Mouse (Mus musculus) frontal cortex, postnatal 10 days (tissue): Measurements from ENCODE around the gene Tbc1d15.

Experiments
- DNase-seq, 2 experiments: peaks; one replicate each; pipeline ENCODE4 v3.0.0; 2022; ENCODE audit warnings: low spot score in 2 of 2, mixed read lengths in 1 of 2

Tbc1d15 gene

DNA sequence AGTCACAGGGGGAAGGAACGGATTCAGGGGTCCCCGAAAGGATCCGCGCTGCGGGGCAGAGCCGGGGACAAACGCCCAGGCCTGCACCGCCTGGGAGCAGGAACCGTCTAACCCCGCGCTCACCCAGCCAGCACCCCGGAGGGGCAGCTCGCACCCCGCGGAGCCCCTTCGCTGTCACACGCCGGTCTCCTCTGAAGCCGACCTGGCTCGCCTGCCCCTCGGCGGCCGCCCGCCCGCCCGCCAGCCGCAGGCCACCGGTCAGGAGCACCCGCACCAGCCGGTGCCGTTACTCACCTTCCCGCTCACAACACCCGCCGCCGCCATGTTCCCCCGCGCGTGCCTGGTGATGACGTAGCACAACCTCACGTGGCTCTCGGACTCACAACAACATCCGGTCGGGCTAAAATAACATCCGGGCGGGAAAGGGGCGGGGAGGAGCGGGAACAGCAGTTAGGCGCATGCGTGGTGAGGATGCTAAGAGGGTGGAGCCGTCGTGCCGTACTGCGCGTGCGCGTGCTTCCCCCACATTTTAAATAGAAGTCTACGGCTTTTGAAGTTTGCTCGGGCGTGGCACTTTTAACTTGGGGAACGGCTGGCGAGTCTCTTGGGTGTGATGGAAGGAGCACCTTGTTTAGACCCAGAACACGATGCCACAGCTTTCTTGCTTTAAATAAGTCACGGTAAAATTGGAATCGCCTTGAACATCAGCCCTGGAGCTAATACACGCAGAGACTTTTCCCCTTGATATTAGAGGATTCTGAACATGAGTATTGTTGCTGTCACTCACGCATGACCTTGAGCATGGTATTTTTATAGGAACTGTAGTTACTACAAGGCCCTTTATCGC is at the start of gene Tbc1d15:
Tbc1d15 (minus strand) TSS at position 380 of the 847 bp plus-strand sequence.
- peak; percentile 95 to 97 for DNase-seq

DNA sequence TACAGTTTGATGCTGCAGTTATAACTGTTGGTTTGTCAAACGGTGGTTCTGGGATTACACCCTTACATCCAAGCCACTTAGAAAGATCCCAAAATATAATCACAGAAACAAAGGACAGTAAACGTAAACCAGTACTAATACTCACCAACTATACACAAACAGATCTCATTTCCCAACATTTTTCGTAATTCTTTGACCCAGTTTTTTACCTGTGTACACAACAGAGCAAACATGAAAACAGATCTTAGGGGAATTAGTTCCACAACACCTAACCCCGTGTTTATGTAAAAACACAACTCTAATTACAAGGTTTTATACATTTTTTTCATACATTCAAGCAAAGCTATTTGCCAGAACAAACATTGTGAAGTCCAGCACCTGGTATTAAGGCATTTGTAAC is 47.4 kb upstream of the Tbc1d15 start:
- no peak for DNase-seq

DNA sequence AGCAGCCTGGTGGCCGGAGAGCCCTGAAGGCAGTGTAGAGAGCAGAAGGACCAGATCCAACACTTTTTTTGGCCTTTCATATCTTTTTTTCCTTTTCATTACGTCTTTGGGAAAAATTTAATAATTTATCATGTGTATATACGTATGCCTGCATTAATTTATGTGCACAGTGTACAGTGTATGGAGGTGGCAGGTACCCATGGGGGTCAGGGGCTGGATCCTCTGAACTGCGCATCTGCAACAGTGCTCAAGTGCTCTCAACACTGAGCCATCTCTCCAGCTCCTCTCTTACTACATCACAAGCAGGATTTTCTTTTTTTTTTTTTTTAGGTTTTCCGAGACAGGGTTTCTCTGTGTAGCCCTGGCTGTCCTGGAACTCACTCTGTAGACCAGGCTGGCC is 46.3 kb upstream of the Tbc1d15 start:
- no peak for DNase-seq

DNA sequence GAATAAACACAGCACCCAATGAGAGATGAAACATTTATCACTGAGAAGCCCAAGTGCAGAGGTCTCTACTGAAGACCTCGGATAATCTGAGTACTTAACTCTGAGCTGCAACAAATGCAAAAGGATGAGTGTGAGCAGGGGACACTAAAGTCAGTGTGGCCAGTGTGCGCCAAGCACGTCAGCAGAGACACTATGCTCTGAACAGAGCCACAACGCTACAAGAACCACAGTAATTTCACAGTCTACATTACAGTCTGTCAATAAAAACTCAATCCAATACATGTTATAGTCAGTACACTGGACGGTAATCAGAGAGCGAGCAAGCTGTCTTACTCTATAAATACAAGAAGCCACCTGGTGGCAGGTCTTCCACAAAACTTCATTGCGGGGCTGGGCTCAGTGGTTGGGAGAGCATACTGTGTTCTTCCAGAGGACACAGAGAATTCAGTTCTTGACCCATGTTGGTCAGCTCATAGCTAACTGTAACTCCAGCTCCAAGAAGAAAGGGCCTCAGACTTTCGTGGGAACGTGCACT is 45.2 kb upstream of the Tbc1d15 start:
- DNase-seq = no peak

DNA sequence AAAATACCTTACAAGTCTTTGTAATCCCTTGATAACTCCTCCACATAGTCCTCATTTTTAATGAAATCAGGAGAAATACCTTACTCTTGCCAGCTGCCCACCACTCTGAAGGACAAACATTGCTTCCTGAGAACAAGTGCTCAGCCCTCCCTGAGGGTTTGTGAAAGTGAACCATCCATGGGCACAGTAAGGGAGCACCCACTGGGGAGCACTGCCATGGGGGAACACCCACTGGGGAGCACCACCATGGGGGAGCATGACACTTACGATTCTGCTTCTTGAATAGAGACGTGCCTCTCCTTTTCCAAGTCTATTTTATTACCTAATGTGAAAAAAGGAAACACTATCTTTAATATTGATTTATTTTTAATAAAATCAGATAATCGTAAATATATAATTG is 43.9 kb upstream of the Tbc1d15 start:
- DNase-seq = no peak

DNA sequence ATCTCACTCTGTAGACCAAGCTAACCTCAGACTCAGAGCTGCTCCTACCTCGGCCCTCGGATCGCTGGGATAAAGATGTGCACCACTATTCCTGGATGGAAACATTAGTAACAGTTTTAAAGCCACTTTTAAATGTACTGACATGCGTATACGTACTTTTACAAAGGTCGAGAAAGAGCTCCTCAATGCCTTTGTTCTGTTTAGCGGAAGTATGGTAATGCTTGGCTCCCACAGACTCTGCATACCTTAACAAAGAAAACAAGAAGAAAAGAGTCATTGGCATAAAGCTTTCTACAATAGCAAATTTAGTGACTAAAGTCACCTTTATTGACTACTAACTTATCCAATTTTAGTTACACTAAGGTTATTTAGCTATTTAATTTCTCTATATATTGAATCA is 43.4 kb upstream of the Tbc1d15 start:
- DNase-seq = no peak

DNA sequence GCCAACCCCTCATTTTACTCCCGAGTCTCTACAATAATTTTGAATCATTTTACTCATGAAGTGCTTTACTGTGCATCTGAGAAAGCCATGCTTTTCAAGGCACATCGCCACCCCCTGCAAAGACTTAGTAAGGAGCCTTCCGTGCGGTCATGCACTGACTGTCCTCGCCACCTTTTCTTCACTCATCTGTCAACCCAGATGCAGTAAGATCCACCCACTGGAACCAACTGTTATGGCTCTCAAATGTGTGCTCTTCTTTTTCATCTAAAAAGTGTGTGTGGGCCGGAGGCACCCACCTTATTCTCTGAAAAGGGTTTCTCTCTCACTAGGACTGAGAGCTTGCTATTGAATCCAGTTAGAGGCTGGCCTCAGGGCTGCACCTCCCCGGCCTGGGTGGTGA is 42.7 kb upstream of the Tbc1d15 start:
- no peak for DNase-seq

DNA sequence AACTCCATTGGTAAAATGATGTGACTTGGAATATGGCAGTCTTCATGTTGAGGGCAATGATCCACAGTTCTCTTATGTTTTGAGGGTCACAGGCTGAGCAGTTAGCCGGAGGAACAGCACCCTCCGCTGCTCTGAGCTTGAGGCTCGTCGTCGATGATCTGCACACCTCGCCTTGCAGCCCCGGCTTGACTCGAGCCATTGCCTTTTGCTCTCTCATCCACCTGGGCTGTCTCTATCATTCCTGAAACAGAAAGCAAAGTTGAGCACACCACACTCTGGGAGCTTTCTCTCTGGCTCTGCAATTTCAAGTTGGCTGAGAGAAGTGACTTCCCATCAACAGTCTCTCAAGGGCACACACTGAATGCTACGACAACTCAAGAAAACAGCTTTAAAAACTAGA is 39.4 kb upstream of the Tbc1d15 start:
- no peak for DNase-seq

DNA sequence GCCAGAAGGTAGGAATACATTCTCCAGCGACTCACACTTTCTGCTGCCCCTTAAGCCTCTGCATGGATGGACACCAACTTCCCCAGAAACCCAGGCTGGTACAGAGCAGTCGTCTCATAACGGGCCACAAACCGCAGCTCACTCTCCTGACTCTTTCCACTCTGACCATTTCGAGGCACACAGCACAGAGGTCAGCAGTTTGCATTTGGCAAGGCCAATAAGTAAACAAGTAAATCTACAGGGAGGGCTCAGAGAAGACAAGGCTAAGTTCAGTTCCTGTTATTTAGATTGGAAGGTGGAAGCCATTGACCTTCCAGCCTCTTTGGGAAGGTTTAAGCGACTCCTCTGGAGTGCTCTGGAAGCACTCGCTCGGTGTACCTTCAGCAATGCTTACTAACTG is 37.6 kb upstream of the Tbc1d15 start:
- DNase-seq = no peak

DNA sequence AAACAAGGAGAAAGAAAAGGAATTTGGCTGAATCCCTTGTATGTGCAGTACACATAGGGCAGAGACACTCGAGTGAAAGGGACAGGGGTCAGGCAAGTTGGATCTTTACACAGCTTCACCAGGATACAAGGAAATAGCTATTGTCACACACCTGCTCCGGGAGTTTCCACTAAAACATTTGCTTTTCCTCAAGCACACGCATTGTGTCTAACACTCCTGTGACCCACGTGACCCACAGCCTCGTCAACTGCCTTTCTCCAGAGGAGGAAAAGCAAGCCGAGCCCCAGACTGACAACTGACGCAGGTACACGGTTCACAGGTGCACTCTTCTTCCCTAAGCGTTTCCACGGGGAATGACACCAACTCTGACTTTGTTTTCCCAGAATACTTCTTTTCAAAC is 32.9 kb upstream of the Tbc1d15 start:
- DNase-seq = no peak

DNA sequence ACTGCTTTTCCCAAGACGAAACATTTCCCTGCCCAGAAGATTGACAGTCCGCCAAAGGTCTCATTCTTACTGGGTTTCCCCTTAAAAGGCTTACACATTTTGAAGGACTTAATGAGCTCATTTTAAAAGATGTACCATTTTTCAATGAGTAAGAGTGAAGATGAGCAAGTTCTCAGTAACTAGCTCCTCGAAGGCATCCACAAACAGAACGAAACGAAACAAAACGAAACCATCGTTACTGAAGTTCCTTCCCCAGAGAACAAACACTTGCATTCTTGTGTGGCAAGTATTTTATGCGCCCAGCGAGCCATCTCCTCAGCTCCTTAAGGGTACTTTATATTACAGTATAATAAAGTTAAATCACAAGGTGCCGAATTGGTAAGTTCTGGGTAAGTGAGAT is 30.1 kb upstream of the Tbc1d15 start:
- DNase-seq = no peak

DNA sequence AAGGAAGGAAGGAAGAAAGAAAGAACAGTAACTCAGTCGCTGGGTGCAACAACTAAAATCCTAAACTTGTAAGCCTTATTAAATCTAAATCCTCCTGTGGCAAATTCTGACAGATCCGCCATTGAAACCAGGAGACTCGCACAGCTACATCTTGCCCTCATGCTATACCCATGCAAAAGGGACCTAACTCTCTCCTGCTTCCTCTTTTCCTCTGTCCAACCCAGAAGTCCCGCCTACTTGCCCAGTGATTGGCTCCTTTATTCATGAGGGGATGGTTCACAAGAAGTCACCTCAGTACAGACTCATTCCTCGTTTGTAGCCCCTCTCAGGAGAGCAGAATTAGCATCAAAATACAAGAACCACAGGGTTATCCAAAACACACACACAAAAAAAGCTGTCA is 20.4 kb upstream of the Tbc1d15 start:
- DNase-seq = no peak

DNA sequence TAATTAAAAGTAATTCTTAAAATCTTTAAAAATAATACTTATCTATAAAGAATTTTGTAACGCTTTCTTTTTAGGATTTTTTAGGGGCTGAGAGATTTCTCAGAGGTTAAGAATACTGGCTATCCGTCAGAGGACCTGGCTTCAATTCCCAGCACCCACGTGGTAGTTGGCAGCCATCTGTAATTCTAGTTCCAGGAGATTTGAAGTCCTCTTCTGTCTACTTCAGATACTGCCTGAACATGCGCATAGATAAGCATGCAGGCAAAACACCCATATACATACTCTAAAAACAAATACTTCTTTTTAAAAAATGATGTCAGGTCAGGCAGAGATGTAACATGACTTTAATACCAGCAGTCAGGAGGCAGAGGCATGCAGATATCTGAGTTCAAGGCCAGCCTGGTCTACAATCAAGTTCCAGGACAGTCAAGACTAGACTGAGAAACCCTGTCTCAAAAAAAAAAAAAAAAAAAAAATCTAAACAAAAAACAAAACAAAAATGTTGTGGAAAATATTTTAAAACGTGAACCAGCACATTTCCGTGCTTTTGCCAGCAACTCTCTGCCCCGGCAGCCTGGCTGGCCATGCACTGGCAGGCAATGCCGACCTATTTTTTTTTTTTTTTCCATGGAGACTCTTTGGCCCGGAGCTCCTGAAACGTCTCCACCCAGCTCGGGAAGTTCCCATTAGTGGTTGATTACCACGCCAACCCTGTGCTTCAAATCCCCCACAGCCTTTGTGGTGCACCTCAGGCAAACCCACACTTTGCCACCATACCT is 19.5 kb upstream of the Tbc1d15 start:
- no peak for DNase-seq

DNA sequence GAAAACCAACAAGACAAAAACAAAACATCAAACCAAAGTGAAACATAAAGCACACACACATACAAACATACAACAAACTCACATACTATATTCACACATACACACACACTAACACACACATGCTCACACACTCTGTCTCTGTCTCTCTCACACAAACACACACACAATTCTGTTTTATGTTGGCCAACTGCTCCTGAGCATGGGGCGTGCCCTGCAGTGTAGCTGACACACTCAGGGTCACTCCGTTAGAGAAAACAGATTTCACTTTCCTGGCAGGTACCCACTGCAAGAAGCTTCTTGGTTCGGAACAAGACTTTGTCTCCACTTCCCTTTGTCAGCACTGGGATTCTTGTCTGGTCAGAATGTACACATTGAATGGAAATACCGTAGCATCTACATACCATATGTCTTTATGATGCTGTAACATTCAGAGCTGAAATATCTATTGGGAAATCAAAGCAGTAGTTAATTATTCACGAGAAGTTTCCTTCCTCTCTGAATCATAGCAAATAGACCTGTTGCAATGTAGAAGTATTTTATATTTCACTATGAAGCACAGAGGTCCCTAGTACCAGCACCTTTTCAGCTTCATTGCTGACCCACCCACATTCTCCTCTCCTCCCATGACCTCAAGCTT is 11.8 kb upstream of the Tbc1d15 start:
- DNase-seq = no peak

DNA sequence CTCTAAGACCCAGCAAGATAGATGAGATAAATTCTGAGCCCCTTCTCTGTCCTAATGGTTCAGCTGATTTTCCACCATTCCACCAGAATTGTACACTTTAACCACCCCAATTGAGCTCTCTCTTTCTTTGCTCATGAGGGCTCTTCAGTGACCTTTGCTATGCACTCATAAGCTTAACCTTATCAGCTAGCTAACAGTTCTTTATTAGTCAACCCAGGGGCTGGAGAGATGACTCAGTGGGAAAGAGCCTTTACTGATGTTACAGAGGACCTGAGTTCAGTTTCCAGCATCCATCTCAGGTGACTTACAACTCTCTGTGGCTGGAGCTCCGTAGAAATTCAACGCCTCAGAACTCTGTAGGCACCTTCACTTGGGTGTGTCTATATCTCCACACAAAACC is 11.0 kb upstream of the Tbc1d15 start:
- DNase-seq = no peak

DNA sequence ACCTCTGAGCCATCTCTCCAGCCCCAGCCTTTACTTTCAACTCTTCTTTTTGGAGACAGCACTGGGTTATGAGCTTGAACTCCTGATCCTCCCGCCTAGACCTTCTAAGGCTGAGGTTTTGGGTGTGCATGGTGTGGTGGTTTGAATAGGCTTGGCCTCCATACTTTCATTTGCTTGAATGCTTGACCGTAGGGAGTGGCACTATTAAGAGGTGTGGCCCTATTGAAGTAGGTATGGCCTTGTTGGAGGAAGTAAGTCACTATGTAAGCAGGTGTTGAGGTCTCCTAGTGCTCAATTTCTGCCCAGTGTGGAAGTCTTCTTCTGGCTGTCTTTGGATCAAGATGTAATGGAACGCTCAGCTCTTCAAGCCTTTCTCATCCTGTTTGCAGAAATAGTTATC is 10.2 kb upstream of the Tbc1d15 start:
- DNase-seq = no peak

DNA sequence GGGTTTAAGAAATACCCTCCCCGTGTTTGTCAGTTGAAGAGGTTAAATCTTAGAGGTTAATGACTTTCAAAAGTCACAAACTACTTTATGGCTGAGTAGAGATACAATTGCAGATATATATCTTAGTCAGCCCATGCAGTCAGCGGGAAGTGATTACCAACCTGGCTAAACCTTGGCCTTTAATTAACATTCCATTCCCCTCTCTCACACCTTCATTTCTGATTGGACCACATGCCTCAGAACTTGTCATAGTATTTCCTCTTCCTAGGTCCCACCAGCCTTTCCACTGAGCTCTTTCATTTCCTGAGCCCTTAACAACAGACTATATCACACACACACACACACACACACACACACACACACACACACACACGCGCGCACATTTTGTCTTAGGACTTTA is 4.9 kb upstream of the Tbc1d15 start:
- no peak for DNase-seq

DNA sequence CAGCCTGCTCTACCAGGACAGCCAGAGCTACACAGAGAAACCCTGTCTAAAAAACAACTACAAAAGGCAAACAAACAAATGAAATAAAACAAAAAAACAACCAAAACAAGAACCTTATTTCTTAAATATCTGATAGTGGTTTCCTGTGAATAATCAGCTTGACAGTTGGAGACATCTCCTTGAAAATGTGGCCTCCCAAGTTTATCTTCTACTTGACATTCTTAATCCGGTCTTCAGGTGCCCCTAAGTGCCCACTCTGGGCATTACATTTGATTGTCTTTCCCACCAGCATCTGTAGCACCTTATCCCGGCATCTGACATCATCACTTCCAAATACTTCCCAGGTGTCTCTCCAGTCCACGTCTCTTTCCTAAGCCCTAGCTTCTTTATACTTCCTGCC is 2.3 kb upstream of the Tbc1d15 start:
- no peak for DNase-seq

DNA sequence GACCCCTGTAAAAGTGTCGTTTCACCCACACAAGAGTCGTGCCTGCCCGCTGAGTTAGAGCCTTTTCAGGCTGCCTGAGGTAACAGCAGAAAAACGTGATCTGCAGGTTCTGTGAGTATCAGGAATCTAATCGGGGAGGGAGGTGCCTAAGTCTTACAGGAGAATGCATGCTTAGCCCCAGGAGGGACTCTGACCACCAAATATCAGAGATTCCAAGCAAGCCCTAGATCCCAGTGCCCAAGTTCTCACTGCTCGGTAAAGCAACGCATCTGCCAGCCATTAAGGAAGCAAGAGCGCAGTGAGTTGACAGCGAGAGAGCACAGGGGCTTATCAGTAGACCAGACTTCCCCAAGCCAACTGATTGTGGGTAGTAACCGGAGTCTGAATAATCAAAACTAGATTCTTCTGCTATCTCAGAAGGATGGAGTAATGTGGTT is 1.1 kb upstream of the Tbc1d15 start:
- no peak for DNase-seq

DNA sequence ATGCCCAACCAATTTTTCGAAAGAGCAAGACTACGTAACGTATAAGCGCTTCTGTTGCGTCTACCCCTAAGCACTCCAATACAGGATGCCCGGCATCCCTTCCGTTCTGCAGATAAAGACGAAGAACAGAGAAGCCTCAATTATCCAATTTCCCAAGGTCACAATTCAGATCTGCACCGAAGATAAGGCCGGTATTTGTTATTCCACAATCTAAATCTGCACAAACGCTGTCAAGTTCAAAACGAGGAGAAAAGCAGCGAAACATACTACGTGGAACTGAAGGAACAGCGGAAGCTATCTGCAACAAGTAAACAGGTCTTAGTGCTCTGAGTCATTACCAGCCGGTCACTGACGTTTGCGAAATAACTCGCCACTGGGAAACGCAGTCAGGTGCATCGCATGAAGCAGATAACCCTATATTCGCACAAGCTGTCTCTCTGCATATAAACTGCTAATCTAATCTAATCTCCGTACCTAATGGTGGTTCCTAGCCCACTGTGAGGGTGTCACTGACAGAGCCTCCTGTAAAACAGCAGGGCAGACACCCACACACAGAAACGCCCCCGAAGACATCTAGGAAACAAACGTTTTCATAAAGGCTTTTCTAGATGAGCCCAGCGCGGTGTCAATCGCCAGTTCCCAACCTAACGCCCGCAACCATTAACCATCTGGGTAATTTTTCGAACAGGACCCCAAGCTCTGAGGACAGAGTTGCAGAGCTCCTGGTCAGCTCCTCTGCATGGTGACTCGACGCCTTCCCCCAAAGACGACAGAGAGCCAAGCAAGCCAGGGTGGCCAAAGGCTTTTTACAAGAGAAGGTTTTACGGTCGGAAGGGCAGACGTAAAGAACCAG is 806 bp downstream of the Tbc1d15 start:
- DNase-seq = no peak

DNA sequence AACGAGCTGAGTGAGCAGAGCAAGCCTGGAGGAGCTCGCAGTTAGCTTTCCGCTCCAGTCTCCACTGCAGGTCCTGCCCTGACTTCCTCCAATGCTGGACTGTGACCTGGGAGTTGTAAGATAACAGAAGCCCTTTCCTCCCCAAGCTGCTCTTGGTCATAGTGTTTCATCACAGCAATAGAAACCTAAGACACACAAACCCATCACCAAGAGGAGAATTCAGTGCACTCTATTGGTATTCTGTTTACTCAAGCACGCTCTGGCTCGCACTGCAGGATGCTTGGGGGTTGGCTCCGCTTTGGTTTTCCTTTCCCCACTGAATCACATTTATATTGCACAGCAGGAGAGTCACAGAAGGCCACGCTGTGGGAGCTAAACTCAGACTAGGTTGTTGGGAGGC is 3.2 kb downstream of the Tbc1d15 start:
- no peak for DNase-seq
